Mouse (Mus musculus) CD4-positive naive resting alpha-beta T cell, adult 57 days (primary cell): ENCODE data around the gene Crtc1. TPM values are rescaled to one million over a fixed set of nuclear protein-coding genes. Genes with fewer than 3 reads are reported as not detected.

Experiments
- total RNA-seq: library from RNA; stranded (reverse); gene quantifications from one replicate; pipeline ENCODE4 v1.2.4, GENCODE M21; 2023

Gene Crtc1
- total RNA-seq, result 28.3 TPM

DNA sequence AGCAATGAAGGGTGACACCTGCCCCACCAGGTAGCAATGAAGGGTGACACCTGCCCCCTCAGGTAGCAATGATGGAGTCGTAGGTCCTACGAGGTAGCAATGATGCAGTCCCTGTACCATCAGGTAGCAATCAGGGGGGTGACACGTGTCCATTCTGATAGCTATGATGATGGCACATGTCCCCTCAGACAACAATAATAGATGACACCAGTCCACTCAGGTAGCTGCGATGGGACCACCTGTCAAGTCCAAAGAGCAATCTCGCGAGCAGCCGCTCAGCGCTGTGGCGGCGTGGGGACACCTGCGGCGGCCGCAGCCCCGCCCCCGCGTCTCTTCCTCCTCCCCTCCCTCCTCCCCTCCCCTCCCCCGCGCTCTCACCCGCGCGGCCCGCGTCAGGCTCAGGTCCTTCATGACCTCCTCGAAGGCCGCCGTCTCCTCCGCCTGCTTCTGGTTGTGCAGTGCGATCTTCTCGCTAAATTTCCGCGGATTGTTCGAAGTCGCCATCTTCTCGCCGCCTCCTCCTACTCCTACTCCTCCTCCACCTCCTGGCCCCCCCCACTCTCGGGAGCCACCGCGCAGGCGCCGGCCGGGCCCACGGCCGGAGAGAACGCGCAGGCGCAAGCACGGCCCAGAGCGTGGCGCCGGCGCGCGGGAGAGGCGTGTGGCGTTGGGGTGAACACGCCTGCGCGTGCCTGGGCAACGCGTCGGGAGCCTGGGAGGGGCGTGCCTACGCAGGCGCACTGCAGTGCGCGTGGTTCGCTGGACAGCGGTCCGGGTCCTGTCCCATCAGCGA is at the start of gene Crtc1:
Gene Crtc1 (minus strand): TSS at position 525 of the 793 bp plus-strand sequence.

DNA sequence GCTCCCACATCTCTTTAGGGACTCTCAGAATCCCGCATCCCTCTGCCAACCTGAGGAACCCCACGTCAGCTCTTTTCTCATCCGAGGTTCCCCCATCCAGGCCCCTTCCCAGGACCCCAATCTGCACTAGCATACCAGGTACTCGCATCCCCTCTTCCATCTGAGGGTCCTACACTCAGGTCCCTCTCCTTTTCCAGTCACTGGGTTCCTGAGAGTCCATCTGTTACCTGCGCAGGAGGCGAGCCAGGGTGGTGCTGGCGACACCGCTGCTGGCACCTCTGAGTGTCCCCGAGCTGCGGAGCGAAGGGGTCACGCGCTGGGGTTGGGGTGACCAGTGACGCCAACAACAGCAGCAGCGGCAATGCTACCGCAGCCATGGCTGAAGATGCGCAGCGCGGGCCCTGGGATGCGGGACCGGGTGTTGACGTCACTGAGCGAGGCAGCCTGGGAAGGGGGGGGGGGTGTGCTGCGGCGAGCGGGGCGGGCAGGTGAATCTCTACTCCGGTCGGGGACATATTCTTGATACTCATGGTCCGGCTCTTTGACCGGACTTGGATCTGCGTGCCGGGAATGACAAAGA is 47.7 kb upstream of the Crtc1 start, which contains the start of gene Tmem59l:
Gene Tmem59l (minus strand): TSS at position 418 of the 580 bp plus-strand sequence.

DNA sequence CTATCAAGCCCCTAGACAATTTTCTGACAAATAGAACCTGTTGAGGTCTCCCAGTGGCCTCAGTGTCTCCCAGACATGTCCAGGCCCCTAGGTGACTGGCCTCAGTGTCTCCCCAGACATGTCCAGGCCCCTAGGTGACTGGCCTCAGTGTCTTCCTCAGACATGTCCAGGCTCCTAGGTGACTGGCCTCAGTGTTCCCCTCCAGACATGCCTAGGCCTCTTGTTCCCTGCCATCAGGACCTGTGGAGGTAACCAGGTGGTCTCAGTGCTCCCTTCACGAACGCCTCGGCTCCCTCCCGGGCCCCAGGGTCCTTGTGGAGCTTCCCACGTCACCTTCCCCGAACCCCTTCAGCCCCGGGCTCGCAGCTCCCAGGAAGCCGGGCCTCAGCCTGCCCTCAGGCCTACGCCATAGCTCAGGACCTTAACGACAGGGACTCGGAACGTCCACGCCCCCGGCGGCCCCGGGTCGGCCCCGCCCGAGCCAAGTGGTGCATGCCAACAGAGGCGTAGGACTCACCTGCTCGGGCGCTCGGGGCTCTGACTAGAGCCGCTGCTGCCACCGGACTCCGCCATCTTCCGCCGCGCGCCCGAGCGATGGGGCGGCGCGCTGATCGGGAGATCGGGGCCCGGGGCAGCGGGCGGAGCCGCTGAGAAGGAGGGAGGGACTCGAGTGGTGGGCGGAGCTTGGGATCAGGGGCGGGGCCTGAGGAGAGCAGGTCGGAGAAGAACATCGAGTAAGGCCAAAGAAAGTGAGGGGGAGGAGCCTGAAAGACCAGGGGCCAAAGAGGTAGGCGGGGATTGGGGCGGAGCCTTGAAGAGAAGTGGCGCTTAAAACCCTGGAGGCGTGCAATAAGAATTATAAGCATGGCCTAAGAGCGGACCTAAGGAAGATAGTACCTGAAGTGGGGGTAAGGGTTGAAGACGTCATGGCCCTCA is 37.2 kb upstream of the Crtc1 start, which contains the start of gene Klhl26:
Gene Klhl26 (minus strand): TSS at position 636 of the 936 bp plus-strand sequence.

DNA sequence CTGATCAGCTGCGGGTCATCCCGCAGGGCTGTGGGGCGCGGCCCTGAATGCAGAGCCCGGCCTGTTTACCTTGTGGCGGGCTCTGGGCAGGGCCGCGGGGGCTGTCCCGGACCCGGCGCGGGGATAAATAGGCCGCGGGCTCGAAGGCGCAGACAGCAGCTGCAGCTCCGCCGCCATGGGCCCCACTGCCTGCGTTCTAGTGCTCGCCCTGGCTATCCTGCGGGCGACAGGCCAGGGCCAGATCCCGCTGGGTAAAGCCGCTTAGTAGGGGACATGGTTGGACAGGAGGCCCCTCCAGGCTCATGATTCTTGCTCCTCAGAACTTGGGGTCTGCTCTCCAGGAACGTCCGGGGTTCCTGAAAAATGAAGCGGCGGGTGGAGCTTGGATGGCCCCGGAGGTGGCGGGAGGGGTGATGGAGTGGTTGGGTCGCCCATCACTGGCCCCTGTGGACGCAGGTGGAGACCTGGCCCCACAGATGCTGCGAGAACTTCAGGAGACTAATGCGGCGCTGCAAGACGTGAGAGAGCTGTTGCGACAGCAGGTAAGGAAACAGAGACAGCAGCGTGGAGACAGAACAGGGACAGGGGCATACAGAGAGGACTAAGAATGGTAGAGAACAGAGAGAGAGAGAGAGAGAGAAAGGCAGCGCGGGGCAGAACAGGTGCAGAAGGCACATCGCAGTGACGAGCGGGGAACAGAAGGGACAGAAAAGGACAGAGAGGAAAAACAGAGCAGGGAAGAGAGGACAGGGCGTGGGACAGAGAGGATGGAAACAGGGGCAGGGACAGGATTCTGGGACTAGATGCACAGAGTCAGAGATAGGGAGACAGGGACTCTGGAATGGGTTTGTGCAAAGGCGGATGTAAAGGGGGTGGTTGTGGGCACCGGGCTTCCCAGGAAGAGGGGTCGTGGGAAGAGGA is 65.7 kb downstream of the Crtc1 start, which contains the start of gene Comp:
Gene Comp (plus strand): TSS at position 162 of the 921 bp plus-strand sequence.

DNA sequence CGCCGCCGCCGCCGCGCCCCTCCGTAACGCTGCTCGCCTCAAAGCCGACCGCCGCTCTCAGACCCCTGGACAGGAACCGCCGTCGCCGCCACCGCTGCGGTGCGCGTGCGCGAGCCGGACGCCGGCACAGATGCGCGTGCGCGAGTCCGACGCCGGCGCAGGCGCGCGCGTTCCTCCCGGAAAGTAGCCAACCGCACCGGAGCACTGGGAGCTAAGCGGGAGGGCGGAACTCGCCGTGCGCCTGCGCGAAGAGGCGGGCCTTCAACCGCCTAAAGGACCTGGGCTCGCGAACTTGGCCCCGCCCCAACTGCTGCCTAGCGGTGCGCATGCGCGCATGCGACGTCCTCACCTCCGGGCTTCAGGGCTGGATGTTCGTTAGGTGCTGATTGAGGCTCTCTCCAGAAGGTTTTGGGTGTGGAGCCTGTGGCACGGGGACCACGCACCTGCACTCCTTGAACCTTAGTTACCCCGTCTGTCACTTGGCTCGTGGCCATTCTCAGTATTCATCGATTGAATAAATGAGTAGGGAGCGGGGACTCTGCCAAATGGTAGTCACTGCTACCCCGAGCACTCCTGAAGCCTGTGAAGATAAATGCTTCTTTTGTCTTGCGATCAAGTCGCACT is 86.1 kb downstream of the Crtc1 start, which contains the start of gene Upf1:
Gene Upf1 (minus strand): TSS at position 85 of the 624 bp plus-strand sequence.

Other genes starting within 250 kb of the Crtc1 start
- gene Slc25a42, start 227.3 kb downstream of the Crtc1 start, total RNA-seq, result 11.7 TPM
- gene Sugp2, start 205.4 kb downstream of the Crtc1 start, total RNA-seq, result 65.2 TPM
- 12.2 TPM for gene Armc6, start 205.1 kb downstream of the Crtc1 start, total RNA-seq
- gene Homer3, start 156.8 kb downstream of the Crtc1 start, total RNA-seq, result 6.7 TPM
- 85.5 TPM for gene Ddx49, start 137.1 kb downstream of the Crtc1 start, total RNA-seq
- gene Cope, start 137.1 kb downstream of the Crtc1 start, total RNA-seq, result 98.9 TPM
- gene Cers1, start 123.8 kb downstream of the Crtc1 start, total RNA-seq, result not detected
- gene Gdf1, start 109.8 kb downstream of the Crtc1 start, total RNA-seq, result not detected
- 89.0 TPM for gene Upf1, start 86.3 kb downstream of the Crtc1 start, total RNA-seq
- 0.83 TPM for gene Comp, start 66.0 kb downstream of the Crtc1 start, total RNA-seq
- gene Klhl26, start 37.4 kb upstream of the Crtc1 start, total RNA-seq, result 8.8 TPM
- gene Tmem59l, start 47.8 kb upstream of the Crtc1 start, total RNA-seq, result not detected
- not detected for gene Crlf1, start 53.6 kb upstream of the Crtc1 start, total RNA-seq
- 58.5 TPM for gene Rex1bd, start 67.2 kb upstream of the Crtc1 start, total RNA-seq
- gene Uba52, start 71.2 kb upstream of the Crtc1 start, total RNA-seq, result 3,579 TPM
- gene Fkbp8, start 88.1 kb upstream of the Crtc1 start, total RNA-seq, result 280 TPM
- gene Kxd1, start 88.4 kb upstream of the Crtc1 start, total RNA-seq, result 55.7 TPM
- 33.6 TPM for gene Ell, start 99.9 kb upstream of the Crtc1 start, total RNA-seq
- 86.9 TPM for gene Isyna1, start 154.8 kb upstream of the Crtc1 start, total RNA-seq
- gene Ssbp4, start 169.3 kb upstream of the Crtc1 start, total RNA-seq, result 116 TPM
- gene Lrrc25, start 176.6 kb upstream of the Crtc1 start, total RNA-seq, result 1.2 TPM
- not detected for gene Gdf15, start 192.9 kb upstream of the Crtc1 start, total RNA-seq
- 2.0 TPM for gene Pgpep1, start 220.8 kb upstream of the Crtc1 start, total RNA-seq
- gene Lsm4, start 233.7 kb upstream of the Crtc1 start, total RNA-seq, result 109 TPM